Mouse (Mus musculus) E14TG2a.4 (cell line): Measurements from ENCODE around the gene Snx18.

Source experiments
- H3K27me3 ChIP-seq: 2 replicates; pipeline ENCODE4 v1.6.1; 2014; ENCODE audit warnings: low read length, control low read depth; ENCODE audit not compliant: insufficient read depth
- H3K36me3 ChIP-seq: 2 replicates; pipeline ENCODE4 v1.6.1; 2014; ENCODE audit warnings: low read length, control low read depth; ENCODE audit not compliant: insufficient read depth
- H3K4me1 ChIP-seq: replicated peaks from 2 replicates; pipeline ENCODE4 v1.6.1; 2014; ENCODE audit warnings: low read depth, low read length, control low read depth
- H3K4me3 ChIP-seq: replicated peaks from 2 replicates; pipeline ENCODE4 v1.5.1; 2014; ENCODE audit warnings: mild to moderate bottlenecking, low read length
- H3K9me3 ChIP-seq: 2 replicates; pipeline ENCODE4 v1.6.1; 2014; ENCODE audit warnings: low read length, control low read depth
- CTCF ChIP-seq: conservative IDR thresholded peaks from 2 replicates; pipeline ENCODE4 v1.5.1; 2014; ENCODE audit warnings: low read length
- NANOG ChIP-seq: IDR thresholded peaks from 2 replicates; pipeline ENCODE4 v1.6.1; 2014; ENCODE audit warnings: borderline replicate concordance, low read length, mixed read lengths
- POU5F1 ChIP-seq: IDR thresholded peaks from 2 replicates; pipeline ENCODE4 v1.6.1; 2014; ENCODE audit warnings: low read length, borderline replicate concordance

Gene Snx18

DNA sequence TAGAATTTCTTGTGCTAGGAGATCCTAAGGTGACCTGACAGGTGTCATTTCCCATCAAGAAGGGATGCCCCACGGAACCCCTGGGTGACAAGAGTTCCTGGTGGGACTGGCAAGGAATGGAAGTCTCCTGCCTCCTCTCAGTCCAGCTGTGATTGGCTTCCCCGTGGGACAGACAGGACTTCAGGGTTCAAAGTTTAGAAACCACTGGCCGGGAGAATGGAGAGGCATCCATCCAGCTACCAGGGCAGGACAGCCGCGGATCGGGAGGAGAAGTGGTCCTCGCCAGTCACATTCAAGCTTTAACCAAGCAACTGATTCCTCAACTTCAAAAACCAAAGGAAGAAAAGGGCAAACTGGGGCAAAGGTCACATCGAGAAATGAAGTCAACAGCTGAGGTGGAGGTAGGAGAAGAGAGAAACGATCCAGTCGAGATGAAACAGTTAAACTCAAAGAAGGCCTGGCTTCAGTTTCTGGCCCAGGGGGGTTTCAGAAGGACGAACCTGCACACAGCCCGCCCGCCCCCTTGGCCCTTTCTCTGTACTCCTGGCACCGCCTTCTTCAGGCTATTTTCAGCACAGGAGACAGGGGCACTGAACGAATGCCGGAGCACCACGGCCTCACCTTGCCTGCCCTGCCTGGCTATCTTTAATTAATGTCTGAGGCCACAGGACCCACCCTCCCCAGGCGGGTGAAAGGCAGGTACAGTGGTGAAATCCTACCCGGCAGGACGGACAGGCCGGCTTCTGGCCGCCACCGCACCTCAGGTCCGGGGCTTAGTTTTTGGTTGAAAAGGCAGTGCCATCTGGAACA is 6.0 kb downstream of the Snx18 start:
- H3K36me3 ChIP-seq: peaks cover 73% of the 10 kb centered on the region
- peaks cover 30% of the 10 kb centered on the region for H3K27me3 ChIP-seq
- H3K4me1 ChIP-seq: peaks cover 99% of the 10 kb centered on the region
- TF ChIP-seq NANOG (no peak), POU5F1 (no peak), CTCF (no peak)
- H3K9me3 ChIP-seq: peaks cover 15% of the 10 kb centered on the region; the same call in 1 of the 2 replicates
- peak overlapping the region; percentile 65 for H3K4me3 ChIP-seq

DNA sequence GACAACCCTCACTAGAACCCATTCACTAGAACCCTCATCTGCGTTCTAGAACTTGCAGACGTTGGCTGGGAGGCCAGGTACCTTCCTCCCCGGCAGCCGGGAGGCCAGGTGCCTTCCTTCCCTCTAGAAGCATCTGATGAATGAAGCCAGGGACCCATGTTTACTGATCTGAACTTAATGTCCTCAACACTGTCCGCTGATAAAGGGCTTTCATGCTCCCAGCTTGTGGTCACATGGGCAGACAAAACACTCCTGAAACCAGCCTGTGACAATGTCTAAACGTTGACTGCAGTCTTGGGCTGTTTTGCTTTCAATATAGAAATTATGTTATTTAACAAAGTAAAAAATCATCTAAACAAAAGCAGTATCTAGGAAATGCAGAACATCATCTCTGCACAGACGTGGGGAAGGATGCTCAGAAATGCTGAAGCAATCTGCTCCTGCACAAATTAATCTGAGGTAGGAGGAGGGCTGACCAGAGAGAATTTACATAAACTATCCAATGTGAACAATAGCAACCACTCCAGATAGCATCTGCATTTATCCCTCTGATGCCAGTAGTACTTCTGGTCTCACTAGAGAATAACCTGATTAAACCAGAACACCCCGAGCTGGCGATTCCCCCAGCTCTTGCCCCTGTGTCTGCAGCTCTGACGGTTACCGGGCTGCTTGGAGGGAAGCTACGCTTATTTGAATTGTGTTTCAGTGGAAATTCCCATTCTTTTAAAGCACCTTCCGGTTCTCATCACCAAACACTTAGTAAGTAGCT is 7.4 kb downstream of the Snx18 start:
- Histone ChIP-seq H3K27me3 (peaks cover 17% of the 10 kb centered on the region), H3K4me3 (no peak overlapping the region; the same call in 1 of the 2 replicates), H3K36me3 (peaks cover 58% of the 10 kb centered on the region), H3K4me1 (peaks cover 99% of the 10 kb centered on the region), H3K9me3 (peaks cover 15% of the 10 kb centered on the region; the same call in 1 of the 2 replicates)
- no peak for TF ChIP-seq POU5F1
- no peak for TF ChIP-seq NANOG
- no peak for TF ChIP-seq CTCF

DNA sequence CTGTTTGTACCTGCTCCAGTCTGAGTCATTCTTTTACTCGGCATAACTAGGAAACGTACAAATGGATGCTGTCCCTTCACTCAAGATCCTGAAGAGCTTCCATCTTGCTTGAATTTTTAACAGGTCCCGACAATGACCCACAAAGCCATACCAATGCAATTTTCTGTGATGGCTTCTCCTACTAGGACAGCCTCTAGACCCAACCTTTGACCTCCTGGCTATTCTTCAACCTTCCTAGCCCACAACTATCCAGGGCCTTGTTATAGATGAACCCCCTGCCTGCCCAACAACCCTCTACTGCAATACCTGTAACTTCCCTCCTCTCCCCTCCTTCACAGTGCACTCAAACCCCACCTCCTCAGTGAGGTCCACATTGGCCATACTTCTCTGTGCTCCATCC is 8.9 kb downstream of the Snx18 start:
- peaks cover 99% of the 10 kb centered on the region for H3K4me1 ChIP-seq
- H3K36me3 ChIP-seq: peaks cover 69% of the 10 kb centered on the region
- no peak overlapping the region for H3K4me3 ChIP-seq
- TF ChIP-seq CTCF (no peak), NANOG (no peak), POU5F1 (no peak)
- peaks cover 4% of the 10 kb centered on the region for H3K27me3 ChIP-seq
- peaks cover 19% of the 10 kb centered on the region; the same call in 1 of the 2 replicates for H3K9me3 ChIP-seq

GRCm38 (mm10) chr13:113607821-113608220 is 10.5 kb downstream of the Snx18 start:
- 0 out of 2 replicates have a peak overlapping the region, but pooled peaks have one; percentile 75 for H3K4me3 ChIP-seq

GRCm38 (mm10) chr13:113607371-113607770 is 11.0 kb downstream of the Snx18 start:
- peaks cover 19% of the 10 kb centered on the region; the same call in 1 of the 2 replicates for H3K9me3 ChIP-seq
- H3K36me3 ChIP-seq: peaks cover 55% of the 10 kb centered on the region
- H3K27me3 ChIP-seq: no peaks in the 10 kb centered on the region; the same call in 1 of the 2 replicates
- H3K4me1 ChIP-seq: peaks cover 99% of the 10 kb centered on the region
- no peak for TF ChIP-seq CTCF
- peak overlapping the region; percentile 75 for H3K4me3 ChIP-seq

More at GRCm38 (mm10) chr13:113607821-113608220, 10.5 kb downstream of the Snx18 start:
- no peaks in the 10 kb centered on the region; the same call in 1 of the 2 replicates for H3K27me3 ChIP-seq
- H3K36me3 ChIP-seq: peaks cover 58% of the 10 kb centered on the region
- H3K4me1 ChIP-seq: peaks cover 99% of the 10 kb centered on the region
- peaks cover 19% of the 10 kb centered on the region; the same call in 1 of the 2 replicates for H3K9me3 ChIP-seq
- TF ChIP-seq NANOG (no peak), POU5F1 (no peak; the same call in 1 of the 2 replicates), CTCF (no peak)

- Histone ChIP-seq H3K36me3 (peaks cover 49% of the 10 kb centered on the region), H3K9me3 (peaks cover 19% of the 10 kb centered on the region; the same call in 1 of the 2 replicates), H3K27me3 (no peaks in the 10 kb centered on the region), H3K4me1 (peaks cover 99% of the 10 kb centered on the region), H3K4me3 (peak overlapping the region; percentile 75)
- TF ChIP-seq CTCF: no peak
- no peak for TF ChIP-seq NANOG
Observed at GRCm38 (mm10) chr13:113606741-113607358, 11.5 kb downstream of the Snx18 start.

DNA sequence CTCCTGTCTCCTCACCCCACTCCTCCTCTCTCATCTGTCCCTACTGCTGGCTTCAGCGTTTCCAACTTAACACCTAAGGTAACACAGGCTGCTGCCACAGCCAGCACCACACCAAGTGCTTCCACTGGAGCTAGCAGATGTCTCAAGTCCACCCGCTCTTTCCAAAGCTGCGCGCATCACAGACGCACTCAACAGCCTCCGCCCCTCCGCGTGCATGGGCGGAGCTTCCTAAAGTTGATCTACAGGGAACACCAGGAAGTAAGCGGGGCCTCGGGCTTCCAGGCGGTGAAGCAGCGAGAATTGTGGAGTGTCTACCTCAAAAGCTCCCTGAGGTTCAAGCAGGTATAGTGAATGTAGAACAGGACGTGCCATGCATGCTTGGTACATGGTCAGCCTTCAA is 12.2 kb downstream of the Snx18 start:
- Histone ChIP-seq H3K4me1 (peaks cover 99% of the 10 kb centered on the region), H3K27me3 (no peaks in the 10 kb centered on the region), H3K4me3 (peak overlapping the region; percentile 75), H3K36me3 (peaks cover 42% of the 10 kb centered on the region), H3K9me3 (peaks cover 19% of the 10 kb centered on the region; the same call in 1 of the 2 replicates)
- no peak for TF ChIP-seq POU5F1
- TF ChIP-seq CTCF: no peak
- no peak for TF ChIP-seq NANOG

- peaks cover 99% of the 10 kb centered on the region for H3K4me1 ChIP-seq
- no peaks in the 10 kb centered on the region for H3K27me3 ChIP-seq
- TF ChIP-seq POU5F1: no peak
- no peak for TF ChIP-seq NANOG
- no peak for TF ChIP-seq CTCF
- H3K36me3 ChIP-seq: peaks cover 38% of the 10 kb centered on the region
- H3K9me3 ChIP-seq: peaks cover 19% of the 10 kb centered on the region; the same call in 1 of the 2 replicates
- H3K4me3 ChIP-seq: peak overlapping the region; percentile 75
Observed at GRCm38 (mm10) chr13:113605693-113606092, 12.7 kb downstream of the Snx18 start.
